Mouse (Mus musculus): Measurements from ENCODE around the gene Spata3. TPM values are rescaled to one million over a fixed set of nuclear protein-coding genes. Genes with fewer than 3 reads are reported as not detected.
A peak's percentile ranks its signal among the peaks of the same experiment; 100 is the strongest.

The Spata3 gene
- polyA plus RNA-seq, 1 experiment from 2014 or later, result not detected

DNA sequence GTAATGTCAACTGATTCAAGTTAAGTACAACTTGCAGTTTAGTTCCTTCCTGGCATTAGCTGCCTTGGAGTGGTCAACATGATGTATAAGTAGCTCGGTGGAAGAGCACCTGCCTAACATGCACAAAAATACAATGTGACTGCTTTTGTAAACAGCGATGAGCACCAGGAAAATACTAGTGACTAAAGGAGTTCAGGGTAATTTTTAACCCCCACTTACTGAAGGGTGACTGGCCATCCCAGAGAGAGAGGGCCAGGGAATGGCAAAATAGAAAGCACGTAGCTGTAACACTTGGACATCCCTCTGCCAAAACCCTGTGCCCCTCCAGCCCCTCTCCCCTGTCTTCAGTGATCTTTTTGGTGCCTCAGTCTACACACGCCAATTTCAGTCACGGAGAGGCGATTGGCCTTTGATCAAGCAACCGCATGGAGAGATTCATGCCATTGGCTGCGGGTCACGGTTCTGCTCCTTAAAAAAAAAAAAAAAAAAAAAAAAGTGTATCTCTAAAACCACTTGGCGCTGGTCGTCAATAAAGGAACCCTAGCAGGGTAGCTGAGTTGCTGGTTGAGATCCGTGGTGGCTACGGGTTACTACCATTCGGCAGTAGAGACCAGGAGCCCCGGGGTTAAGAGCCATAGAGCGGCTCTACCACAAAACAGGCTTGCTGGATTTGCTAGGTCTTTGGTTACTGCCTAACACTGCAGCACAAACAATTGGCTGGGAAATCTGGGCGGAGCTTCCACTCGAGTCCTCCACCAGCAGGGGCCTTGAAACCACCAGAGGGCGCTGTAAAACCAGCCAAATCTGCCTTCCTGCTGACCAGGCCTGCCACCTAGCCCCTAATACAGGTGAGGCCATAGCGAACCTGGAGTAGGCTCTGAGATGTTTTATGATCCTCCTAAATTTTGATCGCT, 42.5 kb downstream of the Spata3 start:
- H3K4me1 ChIP-seq (ENCODE audit: control insufficient read depth, insufficient read depth, low read length), result no peaks in the 10 kb centered on the region
- peak; percentile 93 for DNase-seq (ENCODE audit: low spot score)
- H3K36me3 ChIP-seq (ENCODE audit: control insufficient read depth, insufficient read depth, low read length), result no peaks in the 10 kb centered on the region
- peak overlapping the region; percentile 52 for H3K9ac ChIP-seq (ENCODE audit: low read length)
- 0 out of 2 replicates have a peak overlapping the region, but pooled peaks have one; percentile 23 for H3K4me3 ChIP-seq (ENCODE audit: low read depth, low read length)
- no peaks in the 10 kb centered on the region for H3K27me3 ChIP-seq (ENCODE audit: control insufficient read depth, insufficient read depth, low read length)
- WGBS, result 14% methylated on average over 21 of the region's 21 CpGs
- no peaks in the 10 kb centered on the region for H3K9me3 ChIP-seq (ENCODE audit: control insufficient read depth, low read length)
- ATAC-seq (ENCODE audit: insufficient read depth, low FRiP score, low TSS enrichment), result peak; percentile 82
- peak overlapping the region; percentile 44 for H3K4me2 ChIP-seq (ENCODE audit: low read depth)
- H3K27ac ChIP-seq (ENCODE audit: low read depth, low read length), result no peak overlapping the region

- Histone ChIP-seq H3K9ac (ENCODE audit: low read length) (no peak overlapping the region), H3K4me2 (ENCODE audit: low read depth) (no peak overlapping the region), H3K4me1 (ENCODE audit: control insufficient read depth, insufficient read depth, low read length) (peaks cover 5% of the 10 kb centered on the region; the same call in 1 of the 2 replicates), H3K36me3 (ENCODE audit: control insufficient read depth, insufficient read depth, low read length) (no peaks in the 10 kb centered on the region), H3K9me3 (ENCODE audit: control insufficient read depth, low read length) (no peaks in the 10 kb centered on the region), H3K27me3 (ENCODE audit: control insufficient read depth, insufficient read depth, low read length) (no peaks in the 10 kb centered on the region), H3K27ac (ENCODE audit: low read depth, low read length) (no peak overlapping the region), H3K4me3 (ENCODE audit: low read depth, low read length) (no peak overlapping the region)
- ATAC-seq (ENCODE audit: insufficient read depth, low FRiP score, low TSS enrichment) (no peak), DNase-seq (ENCODE audit: low spot score) (no peak)
- WGBS, result 89% methylated on average over 6 of the region's 6 CpGs
These were observed 45.9 kb downstream of the Spata3 start for GRCm38 (mm10) chr1:86062523-86062922.

DNA sequence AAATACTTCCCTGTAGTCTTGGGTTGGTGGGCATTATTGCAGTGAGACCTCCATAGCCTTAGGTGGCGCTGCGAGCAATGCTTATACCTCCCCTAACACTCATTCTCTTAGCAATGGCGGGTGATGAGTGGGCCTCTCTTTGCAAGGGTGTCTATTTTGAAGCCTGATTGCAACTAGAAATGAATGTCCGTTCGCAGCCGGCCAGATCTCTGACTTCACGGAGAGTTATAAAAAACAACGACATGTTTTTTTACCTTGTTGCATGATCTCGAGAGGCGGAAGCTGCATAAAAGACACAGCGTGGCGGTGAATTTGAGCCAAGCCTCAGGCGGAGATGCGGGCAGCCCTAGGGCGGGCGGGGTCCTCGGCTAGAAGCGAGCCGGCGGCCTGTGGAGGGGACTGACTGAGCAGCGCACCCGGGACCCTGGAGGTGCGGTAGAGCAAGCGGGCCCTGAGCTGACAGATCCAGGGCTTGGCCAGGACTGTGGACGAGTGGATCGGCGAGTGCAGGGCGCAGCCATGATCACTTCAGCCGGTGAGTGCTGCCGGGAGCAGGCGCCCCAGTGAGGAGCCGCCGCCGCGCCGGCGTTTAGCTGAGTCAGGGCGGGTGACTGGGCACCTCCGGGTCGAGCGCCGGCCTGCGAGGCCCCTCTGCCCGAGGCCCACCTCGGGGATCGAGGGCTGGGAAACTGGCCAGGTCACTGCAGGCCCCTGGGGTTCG, 47.8 kb downstream of the Spata3 start, which contains the start of gene Psmd1:
Psmd1 (plus strand) TSS at position 117 of the 721 bp plus-strand sequence.
- under 1% methylated on average over 47 of the region's 47 CpGs for WGBS
- no peaks in the 10 kb centered on the region for H3K36me3 ChIP-seq (ENCODE audit: control insufficient read depth, insufficient read depth, low read length)
- H3K4me1 ChIP-seq (ENCODE audit: control insufficient read depth, insufficient read depth, low read length), result peaks cover 5% of the 10 kb centered on the region; the same call in 1 of the 2 replicates
- H3K9ac ChIP-seq (ENCODE audit: low read length), result peak within 1 kb of the TSS; percentile 97
- peak within 1 kb of the TSS; percentile 36 for H3K27ac ChIP-seq (ENCODE audit: low read depth, low read length)
- H3K4me2 ChIP-seq (ENCODE audit: low read depth), result peak within 1 kb of the TSS; percentile 85
- H3K4me3 ChIP-seq (ENCODE audit: low read depth, low read length), result peak within 1 kb of the TSS; percentile 99
- no peaks in the 10 kb centered on the region for H3K27me3 ChIP-seq (ENCODE audit: control insufficient read depth, insufficient read depth, low read length)
- DNase-seq (ENCODE audit: low spot score), result peak; percentile 92
- ATAC-seq (ENCODE audit: insufficient read depth, low FRiP score, low TSS enrichment), result peak; percentile 93
- no peaks in the 10 kb centered on the region for H3K9me3 ChIP-seq (ENCODE audit: control insufficient read depth, low read length)

DNA sequence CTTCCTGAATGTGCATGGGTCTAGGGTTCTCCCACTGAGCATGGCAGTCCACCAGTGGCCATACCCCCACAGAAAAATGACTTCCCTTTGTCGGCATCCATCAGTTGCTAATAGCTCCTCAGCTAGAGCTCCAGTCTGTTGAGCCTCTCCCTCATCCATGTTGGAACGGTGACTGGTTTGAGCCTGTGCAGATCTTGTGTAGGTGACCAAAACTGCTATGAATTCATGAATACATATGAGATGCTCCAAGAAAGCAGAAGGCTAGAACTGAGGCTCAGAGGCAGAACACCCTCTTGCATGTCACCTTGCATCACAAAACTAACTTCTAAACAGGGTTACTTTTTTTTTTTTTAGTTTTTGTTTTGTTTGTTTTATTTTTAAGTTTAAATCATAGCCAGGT, 59.9 kb downstream of the Spata3 start:
- no peaks in the 10 kb centered on the region for H3K27me3 ChIP-seq (ENCODE audit: control insufficient read depth, insufficient read depth, low read length)
- ATAC-seq (ENCODE audit: insufficient read depth, low FRiP score, low TSS enrichment), result no peak
- DNase-seq (ENCODE audit: low spot score), result no peak
- no peak overlapping the region for H3K27ac ChIP-seq (ENCODE audit: low read depth, low read length)
- no peaks in the 10 kb centered on the region for H3K9me3 ChIP-seq (ENCODE audit: control insufficient read depth, low read length)
- no peak overlapping the region for H3K9ac ChIP-seq (ENCODE audit: low read length)
- H3K4me3 ChIP-seq (ENCODE audit: low read depth, low read length), result no peak overlapping the region
- peaks cover 6% of the 10 kb centered on the region; the same call in 1 of the 2 replicates for H3K36me3 ChIP-seq (ENCODE audit: control insufficient read depth, insufficient read depth, low read length)
- H3K4me1 ChIP-seq (ENCODE audit: control insufficient read depth, insufficient read depth, low read length), result no peaks in the 10 kb centered on the region
- no peak overlapping the region for H3K4me2 ChIP-seq (ENCODE audit: low read depth)
- WGBS, result 98% methylated on average over 2 of the region's 2 CpGs

Other genes starting within 250 kb of the Spata3 start
- 0.54 and 0.94 TPM in 2 replicates for gene A630001G21Rik, start 238.2 kb upstream of the Spata3 start, polyA plus RNA-seq (2014; fragmentation: Nextera tagmentation; extraction: Ambion mirVana)
- gene Cab39, start 223.4 kb upstream of the Spata3 start, polyA plus RNA-seq (2014; fragmentation: Nextera tagmentation; extraction: Ambion mirVana), result 70.5 and 74.7 TPM in 2 replicates
- 70.6 and 72.3 TPM in 2 replicates for gene Itm2c, start 122.5 kb upstream of the Spata3 start, polyA plus RNA-seq (2014; fragmentation: Nextera tagmentation; extraction: Ambion mirVana)
- gene 4933407L21Rik, start 88.3 kb upstream of the Spata3 start, polyA plus RNA-seq (2014; fragmentation: Nextera tagmentation; extraction: Ambion mirVana), result 0.28 TPM in 1 of 2 replicates, not detected in the other
- not detected in 2 replicates for gene Gpr55, start 55.8 kb upstream of the Spata3 start, polyA plus RNA-seq (2014; fragmentation: Nextera tagmentation; extraction: Ambion mirVana)
- gene 2810459M11Rik, start 29.0 kb downstream of the Spata3 start, polyA plus RNA-seq (2014; fragmentation: Nextera tagmentation; extraction: Ambion mirVana), result 0.68 and 0.87 TPM in 2 replicates
- gene Psmd1, start 47.6 kb downstream of the Spata3 start, polyA plus RNA-seq (2014; fragmentation: Nextera tagmentation; extraction: Ambion mirVana), result 242 and 249 TPM in 2 replicates
- gene Htr2b, start 95.2 kb downstream of the Spata3 start, polyA plus RNA-seq (2014; fragmentation: Nextera tagmentation; extraction: Ambion mirVana), result 0.45 TPM in 1 of 2 replicates, not detected in the other
- 0.53 TPM in 1 of 2 replicates, not detected in the other for gene Gm21972, start 116.8 kb downstream of the Spata3 start, polyA plus RNA-seq (2014; fragmentation: Nextera tagmentation; extraction: Ambion mirVana)
- gene Armc9, start 138.0 kb downstream of the Spata3 start, polyA plus RNA-seq (2014; fragmentation: Nextera tagmentation; extraction: Ambion mirVana), result 31.9 and 34.5 TPM in 2 replicates

Data from neural tube, embryonic 11.5 days (tissue).